9 mouse cellular contexts compared by ENCODE assay signal in the genomic region with DNA sequence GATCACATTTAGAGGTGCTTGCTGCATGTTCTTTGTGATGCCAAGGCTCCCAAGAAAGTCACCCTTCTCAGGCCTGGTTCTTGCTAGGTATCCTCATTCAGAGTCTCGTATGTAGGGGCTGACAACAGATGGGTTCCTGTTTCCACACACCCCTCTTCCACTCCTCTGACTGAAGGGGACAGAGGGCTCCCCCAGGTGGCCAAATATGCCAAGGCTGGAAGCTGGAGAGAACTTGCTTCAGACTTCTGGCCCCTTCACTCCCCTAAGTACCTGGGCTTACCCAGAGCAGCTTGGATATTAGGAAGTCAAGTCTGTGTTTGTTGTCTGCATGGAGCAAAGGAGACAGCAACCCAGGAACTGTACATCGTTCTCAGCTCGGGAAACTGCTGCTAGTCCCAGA. TPM values are rescaled to one million over a fixed set of nuclear protein-coding genes. Genes with fewer than 3 reads are reported as not detected.
A peak's percentile ranks its signal among the peaks of the same experiment; 100 is the strongest.
DNase-seq lines count a peak whose midpoint lies in the region; ATAC-seq and TF ChIP-seq lines count a peak whose summit lies in the region.
"Had no signal": no experiment of that assay in that cellular context is flagged by ENCODE, and none has a peak within 500 bp of the region (broad histone marks: within the 10 kb centered on the region; RNA-seq: fewer than 3 reads in every experiment).

No protein-coding gene starts in this region.

- no peaks in the 10 kb centered on the region for H3K36me3 ChIP-seq in midbrain, embryonic 14.5 days (ENCODE audit: control insufficient read depth, insufficient read depth, low read length)
- H3K36me3 ChIP-seq in midbrain, embryonic 16.5 days (ENCODE audit: control insufficient read depth, insufficient read depth, low read length), result no peaks in the 10 kb centered on the region
- H3K36me3 ChIP-seq in lung, postnatal 0 days (ENCODE audit: insufficient read depth, low read length), result no peaks in the 10 kb centered on the region

- TF ChIP-seq CTCF in embryonic fibroblast, embryonic 13.5 days (IDR thresholded peaks at IDR 0.05; ENCODE audit: borderline replicate concordance, insufficient read depth, low read length), result peak; percentile 20; the same call in 1 of the 2 replicates
- TF ChIP-seq CTCF in lung, postnatal 0 days (IDR thresholded peaks at IDR 0.05), result peak; percentile 90

- H3K9ac ChIP-seq in midbrain, embryonic 14.5 days (replicated peaks; ENCODE audit: low read length), result no peak overlapping the region
- no peak overlapping the region for H3K9ac ChIP-seq in midbrain, embryonic 16.5 days (ENCODE audit: low read depth, low read length)
- no peak overlapping the region for H3K9ac ChIP-seq in lung, postnatal 0 days (replicated peaks; ENCODE audit: low read depth)

- no peak overlapping the region for H3K4me2 ChIP-seq in midbrain, embryonic 14.5 days (ENCODE audit: low read length)
- no peak overlapping the region for H3K4me2 ChIP-seq in midbrain, embryonic 16.5 days (ENCODE audit: low read length)
- H3K4me2 ChIP-seq in lung, postnatal 0 days (replicated peaks; ENCODE audit: low read depth, low read length), result no peak overlapping the region

- H3K27ac ChIP-seq in midbrain, embryonic 14.5 days (replicated peaks; ENCODE audit: low read depth, low read length), result no peak overlapping the region
- no peak overlapping the region for H3K27ac ChIP-seq in midbrain, embryonic 16.5 days (ENCODE audit: low read length)
- no peak overlapping the region for H3K27ac ChIP-seq in embryonic fibroblast, embryonic 13.5 days (ENCODE audit: insufficient read depth, low read length)
- no peak overlapping the region for H3K27ac ChIP-seq in lung, postnatal 0 days (ENCODE audit: low read length)
- H3K27ac ChIP-seq: macrophage had no signal

- H3K27me3 ChIP-seq in midbrain, embryonic 14.5 days (ENCODE audit: control insufficient read depth, insufficient read depth, low read length), result no peaks in the 10 kb centered on the region
- H3K27me3 ChIP-seq in midbrain, embryonic 16.5 days (ENCODE audit: control insufficient read depth, insufficient read depth, low read depth, low read length), result no peaks in the 10 kb centered on the region
- H3K27me3 ChIP-seq in lung, postnatal 0 days (replicated peaks; ENCODE audit: insufficient read depth, low read length), result no peaks in the 10 kb centered on the region

- TF ChIP-seq EP300 in lung, postnatal 0 days (IDR thresholded peaks at IDR 0.05), result 0 out of 2 replicates have a peak, but pooled peaks have one; percentile 24

- no peak overlapping the region for H3K4me3 ChIP-seq in midbrain, embryonic 14.5 days (replicated peaks; ENCODE audit: low read depth, low read length)
- H3K4me3 ChIP-seq in midbrain, embryonic 16.5 days (ENCODE audit: low read depth, low read length), result no peak overlapping the region
- H3K4me3 ChIP-seq in embryonic fibroblast, embryonic 13.5 days (ENCODE audit: insufficient read depth, low read length), result no peak overlapping the region
- no peak overlapping the region for H3K4me3 ChIP-seq in lung, postnatal 0 days (ENCODE audit: low read depth, low read length)

- no peaks in the 10 kb centered on the region for H3K9me3 ChIP-seq in midbrain, embryonic 14.5 days (ENCODE audit: control insufficient read depth, low read length)
- no peaks in the 10 kb centered on the region for H3K9me3 ChIP-seq in midbrain, embryonic 16.5 days (replicated peaks; ENCODE audit: control insufficient read depth, low read length, poor library complexity, severe bottlenecking)
- no peaks in the 10 kb centered on the region for H3K9me3 ChIP-seq in lung, postnatal 0 days (ENCODE audit: low read length)

- DNase-seq in midbrain, embryonic 14.5 days, result peak; percentile 65
- peak; percentile 63 for DNase-seq in adrenal gland, postnatal 25 days
- peak; percentile 75 for DNase-seq in induced T-regulatory cell, adult 2 months (ENCODE audit: low read depth)
- peak; percentile 84 for DNase-seq in lung, postnatal 0 days (ENCODE audit: low spot score)
- peak; percentile 85 to 89 for DNase-seq in spleen, postnatal 36 days (ENCODE audit: low spot score in 2 of 2)
- DNase-seq in c-Kit-positive CD71-positive TER-119-positive erythroid progenitor cells, embryonic 14.5 days (ENCODE audit: low spot score), result no peak

- H3K4me1 ChIP-seq in midbrain, embryonic 14.5 days (ENCODE audit: control insufficient read depth, insufficient read depth, low read length), result peaks cover 17% of the 10 kb centered on the region
- H3K4me1 ChIP-seq in midbrain, embryonic 16.5 days (ENCODE audit: control insufficient read depth, insufficient read depth, low read length), result peaks cover 25% of the 10 kb centered on the region
- H3K4me1 ChIP-seq in embryonic fibroblast, embryonic 13.5 days (ENCODE audit: control insufficient read depth, insufficient read depth, low read length), result peaks cover 5% of the 10 kb centered on the region
- H3K4me1 ChIP-seq in lung, postnatal 0 days (ENCODE audit: insufficient read depth, low read depth, low read length), result peaks cover 17% of the 10 kb centered on the region; the same call in 1 of the 2 replicates

- ATAC-seq in midbrain, embryonic 14.5 days (ENCODE audit: low FRiP score, low TSS enrichment), result no peak
- ATAC-seq in midbrain, embryonic 16.5 days, result no peak
- ATAC-seq in lung, postnatal 0 days, result no peak

- WGBS in midbrain, embryonic 14.5 days, result 44% methylated on average over 3 of the region's 3 CpGs
- 45% methylated on average over 3 of the region's 3 CpGs for WGBS in midbrain, embryonic 16.5 days
- WGBS in lung, postnatal 0 days, result 16% methylated on average over 3 of the region's 3 CpGs

- TF ChIP-seq POLR2A in embryonic fibroblast, embryonic 13.5 days (IDR thresholded peaks at IDR 0.05; ENCODE audit: low read depth, low read length), result no peak

RNA-seq across cellular contexts. Expression of a gene that starts 26.6 kb away (rescaled TPM):
- polyA plus RNA-seq in midbrain, embryonic 14.5 days (2014; fragmentation: Nextera tagmentation; extraction: Ambion mirVana), result 2,168 and 2,208 TPM in 2 replicates
- polyA plus RNA-seq in midbrain, embryonic 16.5 days (2015; fragmentation: Nextera tagmentation; extraction: Ambion mirVana), result 1,375 and 1,671 TPM in 2 replicates
- 556 and 574 TPM in 2 replicates for total RNA-seq in adrenal gland, postnatal 25 days (2021)
- polyA plus RNA-seq in embryonic fibroblast, embryonic 13.5 days (2011; ENCODE audit: insufficient read length, low read depth, missing spikeins), result 1,524 and 1,625 TPM in 2 replicates
- 1,264 and 1,361 TPM in 2 replicates for polyA plus RNA-seq in lung, postnatal 0 days (2015; fragmentation: Nextera tagmentation; extraction: Ambion mirVana)
